Mouse (Mus musculus): ENCODE data around the gene Inpp4a. TPM values are rescaled to one million over a fixed set of nuclear protein-coding genes. Genes with fewer than 3 reads are reported as not detected.

Gene Inpp4a
- total RNA-seq, 4 experiments from 2014 or later = 20.1 to 24.8 (median 21.7) TPM

GRCm38 (mm10) chr1:37408678-37409077 is 109.0 kb downstream of the Inpp4a start:
- DNase-seq (ENCODE audit: low spot score in 2 of 2) = no peak

GRCm38 (mm10) chr1:37409647-37410046 is 110.0 kb downstream of the Inpp4a start:
- no peak for DNase-seq (ENCODE audit: low spot score in 2 of 2)

- no peak for DNase-seq (ENCODE audit: low spot score in 2 of 2)
These were observed 115.7 kb downstream of the Inpp4a start for GRCm38 (mm10) chr1:37415394-37415793.

GRCm38 (mm10) chr1:37419420-37419819 is 119.8 kb downstream of the Inpp4a start:
- peak; percentile 23 to 36 for DNase-seq (ENCODE audit: low spot score in 2 of 2)

- DNase-seq (ENCODE audit: low spot score in 2 of 2) = no peak
These were observed 127.6 kb downstream of the Inpp4a start for GRCm38 (mm10) chr1:37427144-37427875.

GRCm38 (mm10) chr1:37428911-37429310 is 129.2 kb downstream of the Inpp4a start:
- no peak for DNase-seq (ENCODE audit: low spot score in 2 of 2)

- DNase-seq (ENCODE audit: low spot score in 2 of 2) = peak; percentile 92 to 94
These were observed 130.0 kb downstream of the Inpp4a start, which contains the start of the genes Coa5 and Unc50 for GRCm38 (mm10) chr1:37429366-37430296. Gene Coa5, minus strand, starts transcription at chr1:37430103. Gene Unc50, plus strand, starts transcription at chr1:37430139.

- no peak for DNase-seq (ENCODE audit: low spot score in 2 of 2)
These were observed 130.7 kb downstream of the Inpp4a start for GRCm38 (mm10) chr1:37430297-37430840.

GRCm38 (mm10) chr1:37436419-37436818 is 136.8 kb downstream of the Inpp4a start:
- no peak for DNase-seq (ENCODE audit: low spot score in 2 of 2)

- no peak for DNase-seq (ENCODE audit: low spot score in 2 of 2)
These were observed 143.5 kb downstream of the Inpp4a start for GRCm38 (mm10) chr1:37442848-37443835.

- peak; percentile 23 for DNase-seq (ENCODE audit: low spot score in 2 of 2)
These were observed 148.9 kb downstream of the Inpp4a start for GRCm38 (mm10) chr1:37448361-37449095.

- DNase-seq (ENCODE audit: low spot score in 2 of 2) = no peak
These were observed 151.6 kb downstream of the Inpp4a start for GRCm38 (mm10) chr1:37451270-37451669.

GRCm38 (mm10) chr1:37457546-37457945 is 157.9 kb downstream of the Inpp4a start:
- DNase-seq (ENCODE audit: low spot score in 2 of 2) = no peak

Other genes with a start within 250 kb of the Inpp4a start
- under 1 TPM; 0.19 to 0.89 (median 0.42) TPM for gene Cnga3, start 85.4 kb upstream of the Inpp4a start, total RNA-seq (2022)
- gene Coa5, start 130.2 kb downstream of the Inpp4a start, total RNA-seq (2022) = 100 to 1,000 TPM in 2 of 4 experiments, 10 to 100 TPM in 2; 79.7 to 115 (median 95.0) TPM
- gene Unc50, start 130.3 kb downstream of the Inpp4a start, total RNA-seq (2022) = 10 to 100 TPM in 3 of 4 experiments, 1 to 10 TPM in 1; 9.2 to 16.4 (median 15.3) TPM
- gene Mgat4a, start 241.2 kb downstream of the Inpp4a start, total RNA-seq (2022) = 1 to 10 TPM; 3.8 to 6.7 (median 4.3) TPM